Mouse (Mus musculus) adrenal gland, postnatal 10 days (tissue): Measurements from ENCODE around the gene Cldn22. TPM values are rescaled to one million over a fixed set of nuclear protein-coding genes. Genes with fewer than 3 reads are reported as not detected.
"Not testable (repeated sequence)": the region's sequence is repeated elsewhere in the genome, so short reads cannot be mapped to it uniquely, and the experiment has no call there.

Experiments
- DNase-seq: peaks from one replicate; pipeline ENCODE4 v3.0.0; 2021; ENCODE audit warnings: mixed read lengths
- long read RNA-seq, 2 experiments: library from polyadenylated mRNA; stranded (forward); transcript quantifications; one replicate each; pipeline ENCODE4 v2.0.0; 2021
- total RNA-seq, 2 experiments: library from RNA; stranded (reverse); gene quantifications; 2 replicates each; pipeline ENCODE4 v1.2.3; 2021

The Cldn22 gene
- under 1 TPM; 0.39 to 0.54 TPM for total RNA-seq
- long read RNA-seq, experiment 1, partial matches to known transcripts, result 0 of 1 reads
- long read RNA-seq, experiment 1, other reads (novel, unspliced or antisense), result 0 of 1 reads
- long read RNA-seq, experiment 2, result 0 reads

GRCm38 (mm10) chr8:47824182-47824581 lies at the start of gene Cldn22:
Gene Cldn22, plus strand, starts transcription at chr8:47824482.
- no peak for DNase-seq

- no peak for DNase-seq
Observed at GRCm38 (mm10) chr8:47777415-47777814, 46.9 kb upstream of the Cldn22 start.

GRCm38 (mm10) chr8:47779589-47779988 lies 44.7 kb upstream of the Cldn22 start:
- no peak for DNase-seq

DNA sequence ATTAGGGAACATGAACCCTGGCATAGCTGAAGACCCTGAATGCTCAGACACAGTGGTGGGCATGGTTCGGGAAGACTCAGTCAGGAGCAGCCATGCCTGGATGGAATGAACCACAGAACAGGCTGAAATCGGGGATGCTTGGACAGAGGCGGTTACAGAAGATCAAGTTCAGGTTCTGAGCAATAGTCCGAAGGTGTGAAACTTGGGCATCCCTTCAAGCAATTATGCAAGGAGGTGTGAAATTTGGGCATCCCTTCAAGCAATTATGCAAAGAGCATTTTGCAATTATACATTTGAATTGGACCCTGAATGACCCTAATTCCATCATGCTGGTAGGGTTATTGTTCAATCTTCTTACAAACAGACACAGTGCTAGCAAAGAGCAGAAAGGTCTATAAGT lies 42.4 kb upstream of the Cldn22 start:
- no peak for DNase-seq

GRCm38 (mm10) chr8:47783544-47783943 lies 40.7 kb upstream of the Cldn22 start:
- DNase-seq, result no peak

DNA sequence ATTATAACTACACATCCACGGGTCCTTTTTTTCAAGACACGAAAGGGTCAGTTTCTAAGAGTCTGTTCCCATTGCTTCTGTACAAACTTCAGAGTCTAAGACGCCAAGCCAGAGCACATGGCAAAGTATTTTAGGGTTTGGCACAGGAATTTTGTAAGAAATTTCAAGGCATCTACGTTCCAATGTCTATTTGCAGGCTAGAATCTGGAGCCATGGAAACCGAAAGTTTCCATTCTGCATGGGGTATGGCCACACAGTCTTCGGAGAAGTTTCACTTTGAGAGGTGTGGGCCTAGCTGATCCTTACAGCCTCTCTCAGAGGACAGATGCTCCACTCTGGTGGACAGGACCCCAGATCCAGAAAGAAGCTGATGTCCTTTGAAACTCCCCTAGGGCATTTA lies 40.3 kb upstream of the Cldn22 start:
- no peak for DNase-seq

GRCm38 (mm10) chr8:47784436-47784835 lies 39.8 kb upstream of the Cldn22 start:
- DNase-seq, result no peak

DNA sequence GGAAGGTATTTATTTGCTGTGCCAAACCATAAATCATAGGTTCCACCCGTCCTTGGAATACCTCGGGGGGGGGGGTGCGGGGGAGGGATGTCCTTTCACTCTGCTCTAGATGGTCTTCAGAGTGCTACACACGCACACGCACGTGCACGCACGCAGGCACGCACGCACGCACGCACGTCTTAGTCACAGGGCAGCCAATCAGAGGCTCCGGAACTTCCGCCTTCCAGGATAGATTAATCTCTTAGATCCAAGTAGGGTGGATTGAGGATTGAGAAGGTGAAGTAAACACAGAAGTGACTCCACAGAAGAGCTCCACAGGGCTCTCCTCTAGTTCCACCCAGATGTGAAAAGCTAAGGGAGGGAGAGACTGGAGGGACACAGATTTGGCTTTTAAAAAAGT lies 38.0 kb upstream of the Cldn22 start:
- DNase-seq, result no peak

DNA sequence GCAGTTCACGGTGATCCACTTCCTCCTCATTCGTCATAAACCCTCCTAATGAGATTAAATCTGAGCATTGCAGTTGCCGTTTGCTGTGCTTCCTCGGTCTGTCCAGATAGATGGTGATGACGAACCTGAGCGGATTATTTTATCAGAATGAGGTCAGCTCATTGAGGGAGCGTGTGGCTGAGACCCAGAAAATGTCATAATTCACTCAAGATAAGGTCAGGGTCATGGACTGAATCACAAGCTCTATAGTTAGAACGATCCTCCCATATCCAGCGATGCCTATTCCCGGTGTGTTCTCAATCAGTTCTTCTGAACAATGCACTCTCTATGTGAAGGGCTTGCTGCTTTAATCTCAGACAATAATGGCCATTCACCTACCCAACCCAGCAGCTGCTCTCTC lies 36.6 kb upstream of the Cldn22 start:
- DNase-seq, result peak; percentile 66

DNA sequence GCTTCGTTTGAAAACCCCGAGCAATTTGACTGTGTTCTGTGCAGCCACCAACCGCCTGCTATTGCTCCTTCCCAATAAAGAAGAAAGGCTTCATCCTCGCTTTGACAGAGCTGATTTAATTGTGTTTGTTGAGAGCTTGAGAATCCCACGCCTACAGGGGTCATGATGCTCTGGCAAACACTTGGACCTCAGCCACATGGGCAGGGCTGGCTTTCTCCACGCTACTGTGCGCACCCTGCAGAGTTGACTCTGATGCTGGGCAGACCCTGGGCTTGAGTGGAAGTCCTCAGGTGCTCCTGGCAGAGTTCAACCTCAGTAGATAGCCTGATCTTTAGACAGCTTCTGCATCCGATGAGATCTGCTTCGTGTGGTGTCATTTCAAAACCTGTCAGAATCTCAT lies 32.3 kb upstream of the Cldn22 start:
- no peak for DNase-seq

GRCm38 (mm10) chr8:47799438-47799837 lies 24.8 kb upstream of the Cldn22 start:
- no peak for DNase-seq

GRCm38 (mm10) chr8:47802349-47802748 lies 21.9 kb upstream of the Cldn22 start:
- no peak for DNase-seq

DNA sequence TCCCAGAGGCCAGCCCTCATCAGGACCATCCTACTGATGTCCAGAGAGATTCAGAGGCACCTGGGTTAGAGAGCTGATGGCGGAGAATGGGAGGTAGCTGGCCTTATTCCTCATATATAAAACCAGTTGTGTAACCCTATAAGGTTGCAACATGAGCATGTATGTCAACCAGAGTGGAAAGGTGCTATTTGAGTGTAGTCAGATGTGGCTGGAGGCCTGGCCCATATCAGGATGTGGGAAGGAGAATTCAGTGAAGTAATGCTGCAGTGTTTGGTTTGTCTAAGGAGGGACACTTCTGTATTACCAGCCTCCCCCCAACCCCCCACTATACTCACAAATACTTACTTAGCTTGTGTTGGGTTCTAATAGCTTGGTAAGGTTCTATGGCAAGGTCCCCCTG lies 20.0 kb upstream of the Cldn22 start:
- DNase-seq, result no peak

DNA sequence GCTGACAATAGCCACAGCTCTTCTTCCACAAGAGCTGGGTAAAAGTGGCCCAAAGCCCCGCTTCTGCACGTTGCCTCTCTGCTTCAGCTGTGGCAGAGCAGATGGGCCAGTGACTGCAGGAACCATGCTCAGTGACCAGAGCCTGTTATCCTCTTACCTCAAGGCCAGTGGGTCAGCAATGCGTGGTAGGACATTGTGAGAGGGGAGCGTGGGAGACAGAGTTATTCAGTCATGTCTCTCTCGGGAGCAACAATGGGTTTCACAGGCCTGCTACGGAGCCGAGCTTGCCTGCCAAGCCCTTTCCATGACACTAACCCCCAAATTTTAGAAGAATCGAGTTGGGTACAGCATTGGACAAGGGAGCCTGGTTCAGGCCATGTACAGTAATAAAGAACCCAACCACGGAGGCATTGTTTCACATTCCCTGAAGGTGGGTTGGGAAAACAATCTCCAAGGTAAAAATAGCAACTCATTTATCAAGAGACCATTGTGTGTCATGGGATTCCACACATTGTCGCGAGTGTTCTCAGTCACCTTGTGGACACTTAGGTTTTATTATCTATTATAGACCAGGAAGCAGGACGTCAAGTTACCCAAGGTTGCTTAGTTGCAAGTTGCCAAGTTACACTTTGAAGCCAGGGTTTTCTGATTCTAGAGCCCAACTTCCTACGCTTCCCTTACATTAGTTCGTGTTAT lies 14.2 kb upstream of the Cldn22 start:
- no peak for DNase-seq

DNA sequence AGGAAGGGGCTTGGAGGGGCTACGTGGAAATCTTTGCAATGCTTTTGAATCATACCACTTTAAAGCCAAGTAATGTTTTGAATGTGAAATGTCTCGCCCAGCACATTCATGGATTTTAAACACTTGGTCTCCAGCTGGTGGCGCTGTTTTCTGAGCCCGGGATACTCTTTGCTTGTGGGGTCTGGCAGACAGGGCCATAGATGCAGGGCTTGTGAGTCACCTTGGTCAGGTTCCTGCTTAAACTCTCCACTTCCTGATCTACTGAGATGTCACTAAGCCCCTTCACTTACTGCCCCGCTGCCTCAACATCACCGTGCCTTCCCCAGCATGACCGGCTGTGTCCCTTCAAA lies 13.6 kb upstream of the Cldn22 start:
- DNase-seq, result no peak

GRCm38 (mm10) chr8:47811221-47811620 lies 13.1 kb upstream of the Cldn22 start:
- no peak for DNase-seq

DNA sequence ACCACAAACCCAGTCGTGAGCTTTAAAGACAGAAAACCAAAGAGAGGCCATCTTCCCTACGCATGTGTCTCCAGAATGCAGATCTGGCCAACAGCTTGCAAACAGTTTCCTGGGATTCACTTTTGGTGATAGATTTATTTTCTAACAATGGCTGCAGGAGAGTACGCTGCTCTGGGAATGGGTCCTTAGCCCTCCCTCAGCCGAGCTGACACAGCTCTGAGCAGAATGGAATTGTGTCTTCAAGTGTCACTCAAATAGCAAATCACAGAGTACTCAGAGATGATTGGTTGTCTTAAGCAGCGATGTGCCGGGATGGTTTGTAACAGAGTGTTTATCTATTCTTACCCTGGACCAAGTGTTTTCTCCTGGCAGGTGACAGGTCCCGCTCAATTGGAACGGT lies 5.2 kb upstream of the Cldn22 start:
- no peak for DNase-seq

DNA sequence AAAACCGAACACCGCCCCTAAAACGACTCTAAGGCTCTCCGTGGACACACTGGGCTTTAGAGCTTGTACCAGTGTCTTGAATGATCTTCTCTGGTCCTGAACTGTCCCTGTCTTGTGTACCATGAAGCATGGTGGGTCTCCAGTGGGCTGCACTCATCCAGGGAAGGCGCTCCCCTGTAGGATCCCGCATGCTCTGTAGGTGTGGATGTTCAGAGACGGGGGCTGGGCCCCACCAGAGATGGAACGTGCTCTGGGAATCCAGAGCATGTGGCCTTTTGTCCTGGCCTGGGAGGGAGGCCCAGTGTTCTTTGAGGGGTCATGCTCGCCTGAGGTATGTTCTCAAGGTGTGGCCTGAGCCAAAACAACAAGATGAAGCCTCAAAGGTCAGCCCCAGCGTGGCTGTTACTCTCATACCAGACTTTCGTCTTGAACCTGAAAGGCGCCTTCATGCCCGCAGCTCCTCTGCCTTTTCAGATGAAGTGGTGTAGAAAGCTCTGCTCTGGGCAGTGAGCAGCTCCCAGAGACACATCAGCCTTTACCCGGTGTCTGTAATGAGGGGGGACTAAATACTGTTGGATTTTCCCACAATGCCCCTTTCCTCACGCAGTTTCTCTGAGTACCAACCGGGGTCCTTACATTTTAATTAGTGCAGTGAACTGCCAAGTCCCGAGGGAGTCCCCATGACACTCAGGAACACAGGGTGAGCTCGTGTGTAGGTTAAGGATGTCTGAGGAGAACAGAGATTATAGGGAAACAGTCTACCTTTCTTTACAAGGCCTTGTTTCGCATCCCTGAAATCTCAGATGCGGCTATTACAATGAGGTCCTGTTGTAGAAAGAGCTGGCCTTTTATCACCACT lies 3.1 kb upstream of the Cldn22 start:
- no peak for DNase-seq

DNA sequence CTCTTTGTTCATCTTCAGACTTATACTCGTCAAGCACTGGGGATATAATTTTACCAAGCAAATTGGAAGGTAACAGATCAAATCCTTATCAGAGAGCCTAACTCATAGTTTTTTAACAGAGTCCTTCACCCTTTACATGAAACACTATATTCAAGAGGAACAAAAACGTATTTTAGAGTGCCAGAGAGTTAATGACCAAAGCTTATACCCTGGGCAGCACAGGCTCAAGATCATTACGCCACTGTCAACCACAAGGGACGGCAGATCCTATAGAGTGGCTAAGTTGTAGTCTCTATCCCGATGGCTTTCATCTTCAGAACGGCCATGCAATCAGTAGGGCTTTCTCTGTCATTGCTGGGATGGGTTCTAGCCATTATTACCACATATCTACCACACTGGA lies 2.4 kb upstream of the Cldn22 start, which contains the start of gene Cldn24:
Gene Cldn24, plus strand, starts transcription at position 301 of the 400 bp plus-strand sequence.
- DNase-seq, result no peak

DNA sequence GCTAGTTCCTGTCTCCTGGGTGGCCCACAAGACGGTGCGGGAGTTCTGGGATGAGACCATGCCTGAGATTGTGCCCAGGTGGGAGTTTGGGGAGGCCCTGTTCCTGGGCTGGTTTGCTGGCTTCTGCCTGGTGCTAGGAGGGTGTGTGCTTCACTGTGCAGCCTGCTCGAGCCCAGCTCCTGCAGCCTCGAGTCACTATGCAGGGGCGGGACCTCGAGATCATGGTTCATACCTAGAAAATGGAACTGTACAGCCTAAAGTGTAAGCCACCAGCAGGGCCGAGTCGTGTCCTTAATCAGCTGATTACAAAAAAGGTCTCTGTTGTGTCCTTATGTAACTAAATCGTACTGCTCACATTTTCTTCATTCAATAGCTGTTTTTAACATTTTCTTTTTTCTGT lies 1.7 kb upstream of the Cldn22 start:
- not testable (repeated sequence) for DNase-seq

DNA sequence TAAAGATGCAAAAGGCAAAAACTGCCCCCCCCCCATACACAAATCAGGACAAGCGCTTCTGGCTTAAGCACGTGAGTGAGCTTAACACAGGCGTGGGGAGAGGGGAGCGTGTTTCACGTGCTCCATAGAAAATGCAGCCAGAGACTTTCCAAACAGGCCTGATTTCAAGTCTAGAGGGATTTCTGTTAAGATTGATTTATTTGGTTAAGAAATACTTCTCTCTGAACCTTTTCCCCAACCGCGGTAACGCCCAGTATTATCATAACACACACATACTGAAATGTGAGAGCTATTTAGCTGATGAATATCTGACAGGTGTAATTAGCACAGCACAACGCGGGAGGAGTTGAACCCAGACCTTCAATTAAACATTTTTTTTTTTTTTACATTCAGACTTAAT lies 505 bp upstream of the Cldn22 start:
- no peak for DNase-seq

DNA sequence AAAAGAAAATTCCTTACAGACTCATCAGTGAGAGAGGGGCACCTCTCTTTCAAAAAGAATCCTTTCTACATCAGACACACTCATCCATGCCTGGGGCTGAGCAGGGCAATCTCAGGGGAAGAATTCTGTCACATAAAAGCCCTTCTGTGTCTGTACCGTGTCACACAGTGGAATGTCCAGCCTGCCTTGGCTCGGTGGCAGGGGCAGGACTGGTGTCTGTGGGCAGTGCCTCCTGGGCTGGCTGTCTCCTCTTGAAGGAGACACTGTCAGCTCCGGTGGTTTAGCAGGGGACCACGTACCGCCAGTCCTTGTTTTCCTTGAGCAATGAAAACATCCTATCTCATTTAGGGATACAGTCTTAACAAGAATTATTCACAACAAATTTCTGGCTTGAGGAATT lies 1.3 kb downstream of the Cldn22 start:
- DNase-seq, result no peak

- no peak for DNase-seq
Observed at GRCm38 (mm10) chr8:47826911-47827310, 2.6 kb downstream of the Cldn22 start.

DNA sequence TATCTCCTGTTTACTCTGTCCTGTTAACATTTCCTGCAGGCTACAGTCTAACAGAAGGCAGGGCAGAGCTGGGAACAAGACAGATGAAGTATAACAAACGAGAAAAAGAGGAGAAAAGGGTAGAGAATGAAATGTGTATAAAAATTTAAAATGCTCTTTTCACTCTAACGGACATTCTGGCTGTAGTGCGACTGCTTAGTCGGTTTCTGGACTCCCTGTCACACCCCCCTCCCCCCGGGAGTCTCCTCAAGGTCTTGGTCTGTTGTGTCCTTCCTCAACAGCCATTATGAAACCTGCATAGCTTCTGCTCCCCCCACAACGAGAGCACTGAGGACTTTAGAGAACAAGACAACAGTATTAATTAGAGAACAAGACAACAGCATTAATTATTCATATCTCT lies 8.3 kb downstream of the Cldn22 start:
- peak; percentile 73 for DNase-seq
